ENCODE assay signal across 9 mouse cellular contexts in the genomic region with DNA sequence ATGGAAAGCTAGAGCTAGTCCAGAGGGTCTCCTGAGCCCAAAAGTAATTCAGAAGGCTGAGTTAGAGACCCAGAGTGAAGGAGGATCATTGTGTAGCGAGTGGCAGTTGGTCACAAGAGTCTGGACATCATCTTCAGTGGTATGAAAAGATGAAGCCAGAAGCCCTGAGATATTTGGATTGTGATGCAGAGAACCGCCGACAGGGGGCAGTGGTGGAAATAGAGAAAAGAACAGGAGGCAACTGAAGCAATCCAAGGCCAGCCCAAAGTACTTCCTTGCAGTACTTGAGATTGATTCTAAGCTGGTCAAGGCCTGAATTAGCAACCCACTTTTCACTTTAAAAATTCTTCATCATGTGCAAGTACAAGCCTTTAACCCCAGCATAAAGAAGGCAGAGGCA.
DNase-seq lines count a peak whose midpoint lies in the region; ATAC-seq lines count a peak whose summit lies in the region.
"Had no signal": no experiment of that assay in that cellular context is flagged by ENCODE, and none has a peak within 500 bp of the region (broad histone marks: within the 10 kb centered on the region; RNA-seq: fewer than 3 reads in every experiment).

No protein-coding gene starts in this region.

- H3K9ac ChIP-seq in forebrain, embryonic 11.5 days (ENCODE audit: low read length), result no peak overlapping the region
- no peak overlapping the region for H3K9ac ChIP-seq in forebrain, embryonic 12.5 days
- H3K9ac ChIP-seq: liver, embryonic 15.5 days had no signal

- H3K4me1 ChIP-seq in forebrain, embryonic 11.5 days (replicated peaks; ENCODE audit: control insufficient read depth, insufficient read depth, low read length), result no peaks in the 10 kb centered on the region
- no peaks in the 10 kb centered on the region for H3K4me1 ChIP-seq in forebrain, embryonic 12.5 days
- H3K4me1 ChIP-seq: liver, embryonic 15.5 days had no signal

- peak; percentile 69 for DNase-seq in forebrain, embryonic 11.5 days (ENCODE audit: low spot score)
- peak; percentile 50 for DNase-seq in right cerebral cortex, adult 18-20 months
- DNase-seq in right cerebral cortex, postnatal 25 days, result no peak
- DNase-seq in cerebellum, postnatal 10 days, result peak; percentile 78 to 80
- DNase-seq in hindlimb bud, embryonic 11.5 days (ENCODE audit: extremely low spot score, low read depth, low spot score), result peak; percentile 14
- DNase-seq in lung, adult 18-20 months, result peak; percentile 7 to 8

- no peak overlapping the region for H3K4me3 ChIP-seq in forebrain, embryonic 11.5 days (ENCODE audit: low read depth, low read length)
- H3K4me3 ChIP-seq in forebrain, embryonic 12.5 days (replicated peaks), result no peak overlapping the region
- H3K4me3 ChIP-seq: liver, embryonic 15.5 days had no signal

- 19% methylated on average over 3 of the region's 3 CpGs for WGBS in forebrain, embryonic 11.5 days
- 17% methylated on average over 3 of the region's 3 CpGs for WGBS in forebrain, embryonic 12.5 days

- no peak for ATAC-seq in forebrain, embryonic 11.5 days (replicated peaks; ENCODE audit: low FRiP score)
- ATAC-seq in forebrain, embryonic 12.5 days (ENCODE audit: low FRiP score), result no peak
- no peak for ATAC-seq in erythroblast, adult 5-6 weeks (replicated peaks; ENCODE audit: low FRiP score, poor library complexity, severe bottlenecking)

- H3K36me3 ChIP-seq in forebrain, embryonic 11.5 days (ENCODE audit: control insufficient read depth, insufficient read depth, low read length), result no peaks in the 10 kb centered on the region
- no peaks in the 10 kb centered on the region for H3K36me3 ChIP-seq in forebrain, embryonic 12.5 days (replicated peaks)
- H3K36me3 ChIP-seq: liver, embryonic 15.5 days had no signal

- no peaks in the 10 kb centered on the region for H3K27me3 ChIP-seq in forebrain, embryonic 11.5 days (ENCODE audit: control insufficient read depth, insufficient read depth, low read length)
- no peaks in the 10 kb centered on the region; the same call in 1 of the 2 replicates for H3K27me3 ChIP-seq in forebrain, embryonic 12.5 days
- H3K27me3 ChIP-seq: liver, embryonic 15.5 days had no signal

- H3K9me3 ChIP-seq in forebrain, embryonic 11.5 days (ENCODE audit: control insufficient read depth, low read length), result no peaks in the 10 kb centered on the region
- no peaks in the 10 kb centered on the region for H3K9me3 ChIP-seq in forebrain, embryonic 12.5 days
- H3K9me3 ChIP-seq: liver, embryonic 15.5 days had no signal

- H3K27ac ChIP-seq in forebrain, embryonic 11.5 days (ENCODE audit: low read depth, low read length), result no peak overlapping the region
- H3K27ac ChIP-seq in forebrain, embryonic 12.5 days, result no peak overlapping the region
- H3K27ac ChIP-seq: liver, embryonic 15.5 days had no signal

- no peak overlapping the region for H3K4me2 ChIP-seq in forebrain, embryonic 11.5 days (ENCODE audit: low read depth, low read length, severe bottlenecking)
- no peak overlapping the region for H3K4me2 ChIP-seq in forebrain, embryonic 12.5 days
- H3K4me2 ChIP-seq: liver, embryonic 15.5 days had no signal
